33 mouse cellular contexts compared by ENCODE assay signal in the genomic region with DNA sequence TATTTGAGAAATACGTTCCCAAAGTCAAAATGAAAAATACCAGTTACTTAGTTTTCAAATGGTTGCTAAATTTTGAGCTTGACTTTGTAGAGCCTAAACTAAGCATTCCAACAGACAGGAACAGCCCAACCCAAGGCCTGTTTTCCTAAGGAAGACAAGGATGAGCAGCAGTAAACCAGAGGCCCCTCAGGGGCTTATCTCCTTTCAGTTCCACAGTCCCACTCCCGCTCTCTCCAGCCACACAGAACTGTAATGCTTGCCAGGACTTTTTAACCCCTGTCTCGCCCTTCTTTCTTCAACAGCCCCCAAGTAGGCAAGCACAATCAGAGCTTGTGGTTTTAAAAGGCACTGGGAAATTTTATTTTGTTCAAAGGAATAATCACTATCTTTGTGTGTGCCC.
DNase-seq lines count a peak whose midpoint lies in the region; ATAC-seq and TF ChIP-seq lines count a peak whose summit lies in the region.
"Had no signal": no experiment of that assay in that cellular context is flagged by ENCODE, and none has a peak within 500 bp of the region (broad histone marks: within the 10 kb centered on the region; RNA-seq: fewer than 3 reads in every experiment).

No protein-coding gene starts in this region.

- H3K4me1 ChIP-seq in embryonic facial prominence, embryonic 12.5 days = peaks cover 41% of the 10 kb centered on the region
- peaks cover 55% of the 10 kb centered on the region for H3K4me1 ChIP-seq in embryonic facial prominence, embryonic 10.5 days
- H3K4me1 ChIP-seq in heart, embryonic 13.5 days = peaks cover 97% of the 10 kb centered on the region
- peaks cover 66% of the 10 kb centered on the region for H3K4me1 ChIP-seq in intestine, embryonic 16.5 days (ENCODE audit: control insufficient read depth, insufficient read depth, low read length)
- peaks cover 50% of the 10 kb centered on the region for H3K4me1 ChIP-seq in intestine, embryonic 15.5 days (replicated peaks)
- peaks cover 34% of the 10 kb centered on the region for H3K4me1 ChIP-seq in lung, embryonic 16.5 days (replicated peaks; ENCODE audit: control insufficient read depth, insufficient read depth, low read length)
- peaks cover 37% of the 10 kb centered on the region for H3K4me1 ChIP-seq in lung, adult 2 months (ENCODE audit: control insufficient read depth, insufficient read depth, low read length)

- H3K27ac ChIP-seq in embryonic facial prominence, embryonic 12.5 days = 0 out of 2 replicates have a peak overlapping the region, but pooled peaks have one; percentile 1
- no peak overlapping the region for H3K27ac ChIP-seq in embryonic facial prominence, embryonic 10.5 days (replicated peaks)
- peak overlapping the region; percentile 80 for H3K27ac ChIP-seq in heart, embryonic 13.5 days (replicated peaks)
- peak overlapping the region; percentile 46; the same call in 1 of the 2 replicates for H3K27ac ChIP-seq in intestine, embryonic 16.5 days (ENCODE audit: low read length)
- H3K27ac ChIP-seq in intestine, embryonic 15.5 days = no peak overlapping the region
- H3K27ac ChIP-seq in lung, embryonic 16.5 days (ENCODE audit: low read length) = peak overlapping the region; percentile 66
- H3K27ac ChIP-seq: embryonic facial prominence, embryonic 15.5 days; forebrain, embryonic 12.5 days; hindbrain, embryonic 12.5 days; hindbrain, postnatal 0 days; limb, embryonic 12.5 days; neural tube, embryonic 12.5 days; stomach, postnatal 0 days had no signal

- H3K9ac ChIP-seq in embryonic facial prominence, embryonic 12.5 days = no peak overlapping the region
- H3K9ac ChIP-seq in heart, embryonic 13.5 days = no peak overlapping the region
- no peak overlapping the region for H3K9ac ChIP-seq in intestine, embryonic 16.5 days (ENCODE audit: low read depth, low read length)
- H3K9ac ChIP-seq in intestine, embryonic 15.5 days = no peak overlapping the region
- H3K9ac ChIP-seq in lung, embryonic 16.5 days (ENCODE audit: low read length) = no peak overlapping the region
- H3K9ac ChIP-seq: embryonic facial prominence, embryonic 15.5 days; forebrain, embryonic 12.5 days; forebrain, postnatal 0 days; hindbrain, embryonic 12.5 days; limb, embryonic 12.5 days; neural tube, embryonic 12.5 days had no signal

- 77% methylated on average over 3 of the region's 3 CpGs for WGBS in embryonic facial prominence, embryonic 12.5 days
- WGBS in embryonic facial prominence, embryonic 10.5 days = 77% methylated on average over 3 of the region's 3 CpGs
- WGBS in heart, embryonic 13.5 days = 57% methylated on average over 3 of the region's 3 CpGs
- 72% methylated on average over 3 of the region's 3 CpGs for WGBS in intestine, embryonic 16.5 days
- 72% methylated on average over 3 of the region's 3 CpGs for WGBS in intestine, embryonic 15.5 days
- 65% methylated on average over 3 of the region's 3 CpGs for WGBS in lung, embryonic 16.5 days
- WGBS in lung, adult 2 months = 81% methylated on average over 3 of the region's 3 CpGs

- no peaks in the 10 kb centered on the region for H3K9me3 ChIP-seq in embryonic facial prominence, embryonic 12.5 days
- peaks cover 8% of the 10 kb centered on the region; the same call in 1 of the 2 replicates for H3K9me3 ChIP-seq in embryonic facial prominence, embryonic 10.5 days
- H3K9me3 ChIP-seq in heart, embryonic 13.5 days = no peaks in the 10 kb centered on the region
- peaks cover 6% of the 10 kb centered on the region; the same call in 1 of the 2 replicates for H3K9me3 ChIP-seq in intestine, embryonic 16.5 days (ENCODE audit: control insufficient read depth, low read length)
- no peaks in the 10 kb centered on the region for H3K9me3 ChIP-seq in intestine, embryonic 15.5 days
- no peaks in the 10 kb centered on the region; the same call in 1 of the 2 replicates for H3K9me3 ChIP-seq in lung, embryonic 16.5 days (ENCODE audit: control insufficient read depth, low read length)
- H3K9me3 ChIP-seq: forebrain, embryonic 12.5 days; hindbrain, embryonic 12.5 days; neural tube, embryonic 12.5 days had no signal

- no peaks in the 10 kb centered on the region; the same call in 1 of the 2 replicates for H3K36me3 ChIP-seq in embryonic facial prominence, embryonic 12.5 days
- H3K36me3 ChIP-seq in embryonic facial prominence, embryonic 10.5 days (replicated peaks) = peaks cover 81% of the 10 kb centered on the region
- H3K36me3 ChIP-seq in heart, embryonic 13.5 days = peaks cover 65% of the 10 kb centered on the region
- no peaks in the 10 kb centered on the region for H3K36me3 ChIP-seq in intestine, embryonic 16.5 days (ENCODE audit: control insufficient read depth, insufficient read depth, low read length)
- H3K36me3 ChIP-seq in intestine, embryonic 15.5 days = no peaks in the 10 kb centered on the region
- H3K36me3 ChIP-seq in lung, embryonic 16.5 days (ENCODE audit: control insufficient read depth, insufficient read depth, low read length) = no peaks in the 10 kb centered on the region; the same call in 1 of the 2 replicates

- no peak for TF ChIP-seq CTCF in lung, adult 2 months (IDR thresholded peaks at IDR 0.05; ENCODE audit: insufficient read depth, low read length)

- TF ChIP-seq POLR2A in lung, adult 2 months (IDR thresholded peaks at IDR 0.05; ENCODE audit: borderline replicate concordance, extremely low read depth, low read depth, low read length) = no peak

- no peaks in the 10 kb centered on the region for H3K27me3 ChIP-seq in embryonic facial prominence, embryonic 12.5 days
- no peaks in the 10 kb centered on the region for H3K27me3 ChIP-seq in embryonic facial prominence, embryonic 10.5 days (replicated peaks; ENCODE audit: low read depth, poor library complexity, severe bottlenecking)
- no peaks in the 10 kb centered on the region for H3K27me3 ChIP-seq in heart, embryonic 13.5 days (replicated peaks)
- H3K27me3 ChIP-seq in intestine, embryonic 16.5 days (replicated peaks; ENCODE audit: control insufficient read depth, insufficient read depth, low read length) = no peaks in the 10 kb centered on the region
- no peaks in the 10 kb centered on the region for H3K27me3 ChIP-seq in intestine, embryonic 15.5 days (replicated peaks)
- no peaks in the 10 kb centered on the region; the same call in 1 of the 2 replicates for H3K27me3 ChIP-seq in lung, embryonic 16.5 days (ENCODE audit: control insufficient read depth, insufficient read depth, low read depth, low read length)
- H3K27me3 ChIP-seq: embryonic facial prominence, embryonic 15.5 days; forebrain, embryonic 12.5 days; hindbrain, embryonic 12.5 days; limb, embryonic 12.5 days; neural tube, embryonic 12.5 days; Patski had no signal

- no peak overlapping the region for H3K4me2 ChIP-seq in embryonic facial prominence, embryonic 12.5 days (replicated peaks)
- H3K4me2 ChIP-seq in heart, embryonic 13.5 days = peak overlapping the region; percentile 41
- H3K4me2 ChIP-seq in intestine, embryonic 16.5 days (ENCODE audit: low read depth, low read length) = no peak overlapping the region
- no peak overlapping the region for H3K4me2 ChIP-seq in intestine, embryonic 15.5 days (replicated peaks)
- H3K4me2 ChIP-seq in lung, embryonic 16.5 days (ENCODE audit: low read depth, low read length) = no peak overlapping the region
- H3K4me2 ChIP-seq: embryonic facial prominence, embryonic 15.5 days; forebrain, embryonic 12.5 days; hindbrain, embryonic 12.5 days; limb, embryonic 12.5 days; liver, embryonic 11.5 days; midbrain, embryonic 11.5 days; neural tube, embryonic 12.5 days had no signal

- DNase-seq in embryonic facial prominence, embryonic 10.5 days (ENCODE audit: low spot score) = no peak
- DNase-seq in heart, postnatal 4 days = no peak
- DNase-seq in lung, adult 2 months = no peak
- DNase-seq: adrenal gland, postnatal 10 days; cerebellum, adult 11 months; cerebellum, adult 9-10 months; cerebellum, postnatal 36 days; embryo, embryonic 11 days; forebrain, postnatal 0 days; gastrocnemius, postnatal 14 days; kidney, postnatal 25 days; lung, postnatal 14 days; right cerebral cortex, adult 18-20 months; spleen, adult 18-20 months; thymus, adult 18-20 months; thymus, postnatal 25 days had no signal

- no peak for ATAC-seq in embryonic facial prominence, embryonic 12.5 days (ENCODE audit: insufficient number of reproducible peaks, insufficient read depth, low FRiP score, low TSS enrichment)
- ATAC-seq in heart, embryonic 13.5 days (ENCODE audit: extremely low read depth, insufficient number of reproducible peaks, low FRiP score, low TSS enrichment) = no peak
- ATAC-seq in intestine, embryonic 16.5 days = no peak
- ATAC-seq in intestine, embryonic 15.5 days = no peak
- peak; percentile 32; the same call in 1 of the 2 replicates for ATAC-seq in lung, embryonic 16.5 days (ENCODE audit: low read depth)
- ATAC-seq: forebrain, postnatal 0 days; hindbrain, postnatal 0 days; intestine, postnatal 0 days; midbrain, embryonic 16.5 days; Patski had no signal

- H3K4me3 ChIP-seq in embryonic facial prominence, embryonic 12.5 days = no peak overlapping the region
- no peak overlapping the region for H3K4me3 ChIP-seq in embryonic facial prominence, embryonic 10.5 days
- no peak overlapping the region for H3K4me3 ChIP-seq in heart, embryonic 13.5 days
- no peak overlapping the region for H3K4me3 ChIP-seq in intestine, embryonic 16.5 days (ENCODE audit: low read length)
- no peak overlapping the region for H3K4me3 ChIP-seq in intestine, embryonic 15.5 days (replicated peaks)
- H3K4me3 ChIP-seq in lung, embryonic 16.5 days (ENCODE audit: low read length) = no peak overlapping the region
- no peak overlapping the region for H3K4me3 ChIP-seq in lung, adult 2 months (replicated peaks; ENCODE audit: extremely low read depth, low read depth, low read length)
- H3K4me3 ChIP-seq: embryonic facial prominence, embryonic 15.5 days; forebrain, embryonic 12.5 days; hindbrain, embryonic 12.5 days; limb, embryonic 12.5 days; neural tube, embryonic 12.5 days had no signal

Comparison
In these comparisons a context has a peak if more than half of its experiments do, and no peak if none do; other contexts are left out.
1. H3K27ac ChIP-seq: peak in embryonic facial prominence, embryonic 12.5 days (single experiment), heart, embryonic 13.5 days (single experiment), intestine, embryonic 16.5 days (single experiment) and lung, embryonic 16.5 days (single experiment); none in embryonic facial prominence, embryonic 10.5 days (single experiment) and intestine, embryonic 15.5 days (single experiment).